Mouse (Mus musculus) myocyte (in vitro differentiated cells): ENCODE results near the gene Gm13283.

Experiments used
- MAX ChIP-seq: IDR thresholded peaks from one replicate; pipeline ENCODE4 v1.6.1; 2011; ENCODE audit warnings: low read depth, mild to moderate bottlenecking, control low read depth
- MYOD1 ChIP-seq, 3 experiments: IDR thresholded peaks; one replicate each; pipeline ENCODE4 v1.6.1; 2011; ENCODE audit warnings: control low read depth in 2 of 3, low read depth in 2 of 3, mild to moderate bottlenecking in 2 of 3, moderate library complexity in 1 of 3; ENCODE audit not compliant: insufficient read length in 2 of 3, control insufficient read depth in 1 of 3
- MYOG ChIP-seq, 3 experiments: IDR thresholded peaks; one replicate each; pipeline ENCODE4 v1.6.1; 2011; ENCODE audit warnings: control low read depth in 2 of 3, low read depth in 2 of 3, mild to moderate bottlenecking in 2 of 3; ENCODE audit not compliant: insufficient read length in 2 of 3, control insufficient read depth in 1 of 3, insufficient read depth in 1 of 3
- POLR2A ChIP-seq: IDR thresholded peaks from one replicate; pipeline ENCODE4 v1.6.1; 2011; ENCODE audit warnings: low read depth, mild to moderate bottlenecking, control low read depth, moderate library complexity; ENCODE audit not compliant: insufficient read length
- POLR2AphosphoS2 ChIP-seq: IDR thresholded peaks from one replicate; pipeline ENCODE4 v1.6.1; 2011; ENCODE audit warnings: low read depth, control low read depth; ENCODE audit not compliant: insufficient read length
- TCF3 ChIP-seq: IDR thresholded peaks from one replicate; pipeline ENCODE4 v1.6.1; 2011; ENCODE audit warnings: low read depth, control low read depth; ENCODE audit not compliant: insufficient read length
- USF1 ChIP-seq: IDR thresholded peaks from one replicate; pipeline ENCODE4 v1.6.1; 2011; ENCODE audit warnings: low read depth, mild to moderate bottlenecking, control low read depth, moderate library complexity

- no peak for TF ChIP-seq TCF3
- no peak for TF ChIP-seq POLR2A
- no peak for TF ChIP-seq MAX
- no peak for TF ChIP-seq POLR2AphosphoS2
- TF ChIP-seq MYOD1 (IDR thresholded peaks at IDR 0.05; ENCODE audit: control insufficient read depth in 1 of 3, insufficient read length in 2 of 3, low read depth in 2 of 3) = no peak
- TF ChIP-seq MYOG (IDR thresholded peaks at IDR 0.05; ENCODE audit: control insufficient read depth in 1 of 3, insufficient read depth in 1 of 3, insufficient read length in 2 of 3, low read depth in 2 of 3) = no peak
- no peak for TF ChIP-seq USF1
These were observed 32.6 kb upstream of the Gm13283 start for GRCm38 (mm10) chr4:88727324-88727723.
